Mouse (Mus musculus) heart, adult 8-10 months (tissue): ENCODE results near the gene Eef1akmt1. TPM values are rescaled to one million over a fixed set of nuclear protein-coding genes. Genes with fewer than 3 reads are reported as not detected.

Source experiments
- DNase-seq: peaks from one replicate; pipeline ENCODE4 v3.0.0; 2022; ENCODE audit warnings: low spot score
- total RNA-seq, 4 experiments: library from RNA; stranded (reverse); gene quantifications; 2 replicates each; pipeline ENCODE4 v1.2.4; 2022

Eef1akmt1 gene
- total RNA-seq, 4 experiments from 2014 or later, result 31.9 to 38.7 (median 35.1) TPM

DNA sequence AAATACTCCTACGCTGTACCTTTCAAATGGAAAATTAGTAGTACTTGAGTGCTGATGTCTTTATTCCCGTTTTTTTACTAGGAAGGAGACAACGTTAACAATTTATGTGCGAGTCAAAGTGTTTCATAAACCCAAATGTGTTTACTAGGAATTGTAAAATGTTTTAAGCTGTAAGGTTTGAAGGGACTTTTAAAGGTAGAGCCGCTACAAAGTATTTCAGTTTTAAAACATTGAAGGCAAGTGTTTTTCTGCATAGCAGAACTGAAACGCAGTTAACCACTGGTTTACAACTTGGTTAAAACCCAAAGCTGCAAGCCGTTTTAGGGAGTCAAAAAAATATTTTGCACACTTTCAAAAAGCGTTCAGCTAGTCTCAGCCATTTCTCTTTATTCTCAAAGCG, 47.6 kb downstream of the Eef1akmt1 start:
- no peak for DNase-seq

DNA sequence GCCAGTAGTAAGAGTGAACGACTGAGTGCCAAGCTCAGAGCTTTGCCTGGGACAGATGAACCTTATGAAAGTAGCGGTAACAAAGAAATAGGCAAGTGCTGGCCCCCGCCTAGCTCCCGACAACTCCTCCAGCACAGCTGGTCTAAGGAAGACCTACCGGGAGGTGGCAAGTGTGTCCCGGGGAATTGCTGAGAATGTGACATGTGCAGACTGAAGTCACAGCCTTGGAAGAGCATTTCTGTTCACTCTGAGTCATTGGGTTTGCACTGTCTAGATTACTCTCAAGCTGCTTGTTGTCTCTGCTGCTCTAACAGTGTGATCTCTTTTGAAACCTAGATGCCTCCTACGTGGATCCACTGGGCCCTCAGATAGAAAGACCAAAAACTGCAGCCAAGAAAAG, 54.4 kb downstream of the Eef1akmt1 start:
- DNase-seq, result no peak

DNA sequence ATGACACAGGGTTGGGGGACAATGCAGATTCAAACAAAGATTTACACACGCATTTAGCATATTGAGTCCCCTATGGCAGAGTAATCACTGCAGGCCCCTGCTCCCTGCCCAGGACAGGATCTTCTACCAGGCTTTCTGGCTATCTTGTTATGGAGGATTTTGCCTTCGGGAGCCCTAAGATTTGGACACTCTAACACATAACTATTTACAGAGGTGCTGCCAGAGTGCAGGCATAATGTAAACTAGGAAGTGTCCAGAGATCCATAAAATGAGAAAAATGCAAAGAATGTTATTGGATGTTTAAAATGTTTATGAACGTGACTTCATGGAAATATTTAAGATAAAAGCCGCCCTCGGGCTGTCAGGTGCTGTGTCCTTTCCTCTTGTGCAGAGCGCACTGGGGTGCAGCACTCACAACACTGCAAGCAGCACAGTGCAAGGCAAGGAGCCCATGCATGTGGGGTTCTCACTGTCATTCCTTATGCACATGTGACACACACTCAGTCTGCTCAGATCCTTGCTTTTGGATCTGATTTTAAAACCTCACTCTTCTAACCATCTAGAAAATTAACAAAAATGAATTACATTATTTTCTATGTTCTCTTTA, 56.2 kb downstream of the Eef1akmt1 start:
- DNase-seq, result no peak

DNA sequence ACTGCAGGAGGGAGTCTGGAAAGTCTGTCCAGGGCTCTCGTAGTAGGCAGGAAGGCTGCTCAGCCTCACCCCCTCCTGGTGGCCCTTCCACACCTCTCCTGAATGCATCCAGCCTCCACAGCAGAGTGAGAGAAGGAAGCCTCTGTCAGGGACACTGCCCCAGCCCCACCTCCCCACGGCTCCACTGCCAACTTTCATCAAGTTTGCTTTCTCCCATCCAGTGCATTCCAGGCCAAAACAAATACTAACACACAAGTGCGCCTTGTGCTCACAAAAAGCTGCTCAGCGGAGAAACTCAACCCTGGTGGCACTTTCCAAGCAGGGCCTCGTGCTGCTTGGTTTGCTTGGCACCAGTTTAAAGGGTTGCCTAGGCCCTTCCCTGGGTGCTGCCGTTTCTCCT, 61.9 kb downstream of the Eef1akmt1 start:
- DNase-seq, result no peak

DNA sequence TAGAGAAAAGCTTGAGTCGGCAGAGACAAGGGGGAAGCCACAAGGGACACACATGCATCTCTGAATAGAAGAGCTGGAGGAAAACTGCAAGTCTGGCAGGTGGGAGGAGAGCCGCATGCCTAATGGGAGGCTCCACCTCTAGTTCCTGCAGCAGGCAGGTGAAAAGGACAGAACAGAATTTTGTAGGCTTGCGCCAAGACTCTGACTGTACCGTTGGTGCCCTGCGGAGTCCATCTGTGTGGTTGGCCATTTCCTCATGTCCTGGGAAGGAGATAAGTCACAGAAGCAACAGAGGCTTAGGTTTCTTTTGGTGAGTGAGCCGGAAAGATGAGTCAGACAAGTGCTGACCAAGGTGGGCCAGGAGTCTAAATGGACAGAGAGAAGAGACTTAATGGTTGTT, 67.7 kb downstream of the Eef1akmt1 start:
- no peak for DNase-seq

Other genes with a start within 250 kb of the Eef1akmt1 start
- gene Cryl1, start 173.1 kb downstream of the Eef1akmt1 start, total RNA-seq, result 1 to 10 TPM; 6.5 to 8.4 (median 7.5) TPM
- gene Ift88, start 147.6 kb downstream of the Eef1akmt1 start, total RNA-seq, result 1 to 10 TPM; 3.9 to 5.8 (median 5.1) TPM
- gene Il17d, start 46.8 kb downstream of the Eef1akmt1 start, total RNA-seq, result 1 to 10 TPM; 3.3 to 5.0 (median 3.8) TPM
- 10 to 100 TPM; 12.0 to 14.1 (median 13.1) TPM for gene Xpo4, start 93.8 kb upstream of the Eef1akmt1 start, total RNA-seq
- 1 to 10 TPM in 3 of 4 experiments, not detected in 1; 1.6 to 2.7 (median 1.8) TPM for gene Gm49361, start 174.5 kb upstream of the Eef1akmt1 start, total RNA-seq
- 10 to 100 TPM; 24.3 to 39.2 (median 31.0) TPM for gene Lats2, start 186.8 kb upstream of the Eef1akmt1 start, total RNA-seq
- 100 to 1,000 TPM in 1 of 4 experiments, 10 to 100 TPM in 3; 85.9 to 102 (median 91.8) TPM for gene Sap18, start 226.6 kb upstream of the Eef1akmt1 start, total RNA-seq